Mouse (Mus musculus) heart, adult 2 months (tissue): Measurements from ENCODE around the gene Snx13.

Experiments
- CTCF ChIP-seq: fragments of 200-600 bp; IDR thresholded peaks from 2 replicates; pipeline ENCODE4 v1.8.1; 2022; ENCODE audit warnings: antibody characterized with exemption, mild to moderate bottlenecking, moderate library complexity
- EP300 ChIP-seq: fragments of 200-500 bp; IDR thresholded peaks from 2 replicates; pipeline ENCODE4 v1.6.1; 2011; ENCODE audit warnings: low read depth, low read length, control low read depth; ENCODE audit not compliant: insufficient read depth
- POLR2A ChIP-seq: fragments of 200-500 bp; IDR thresholded peaks from 2 replicates; pipeline ENCODE4 v1.6.1; 2011; ENCODE audit warnings: mild to moderate bottlenecking, low read depth, low read length, control low read depth; ENCODE audit not compliant: insufficient read depth

- TF ChIP-seq CTCF, result no peak
- TF ChIP-seq POLR2A, result no peak
- TF ChIP-seq EP300, result no peak
These were observed 41.2 kb upstream of the Snx13 start for GRCm38 (mm10) chr12:35005748-35006147.
